Comparison of ENCODE assay signal across 12 mouse cellular contexts in genomic region chr11:100898441-100899199, GRCm38 (mm10). TPM values are rescaled to one million over a fixed set of nuclear protein-coding genes. Genes with fewer than 3 reads are reported as not detected.
DNase-seq lines count a peak whose midpoint lies in the region; ATAC-seq and TF ChIP-seq lines count a peak whose summit lies in the region.
"Had no signal": no experiment of that assay in that cellular context is flagged by ENCODE, and none has a peak within 500 bp of the region (broad histone marks: within the 10 kb centered on the region; RNA-seq: fewer than 3 reads in every experiment).

No protein-coding gene starts in this region.

- DNase-seq in limb, embryonic 10.5 days (ENCODE audit: low spot score) = no peak
- DNase-seq in embryonic facial prominence, embryonic 10.5 days (ENCODE audit: low spot score) = no peak
- DNase-seq in hindbrain, embryonic 11.5 days (ENCODE audit: low spot score) = peak; percentile 19
- peak; percentile 41 for DNase-seq in midbrain, postnatal 0 days (ENCODE audit: low spot score)
- no peak for DNase-seq in spleen, postnatal 4 days (ENCODE audit: low spot score in 2 of 2)
- no peak for DNase-seq in left cerebral cortex, adult 18-20 months (ENCODE audit: low spot score in 2 of 2)
- DNase-seq in frontal cortex, adult 2 months (ENCODE audit: extremely low spot score in 1 of 2, low spot score in 1 of 2) = no peak
- DNase-seq: kidney, adult 18-20 months; liver, embryonic 13.5 days; lung, postnatal 14 days had no signal

- H3K27ac ChIP-seq in limb, embryonic 13.5 days = peak overlapping the region; percentile 10; the same call in 1 of the 2 replicates
- no peak overlapping the region for H3K27ac ChIP-seq in limb, embryonic 10.5 days
- H3K27ac ChIP-seq in embryonic facial prominence, embryonic 10.5 days (replicated peaks) = peak overlapping the region; percentile 14; the same call in 1 of the 2 replicates
- no peak overlapping the region for H3K27ac ChIP-seq in hindbrain, embryonic 11.5 days (ENCODE audit: low read depth, low read length)
- no peak overlapping the region for H3K27ac ChIP-seq in midbrain, postnatal 0 days (ENCODE audit: low read depth, low read length)
- H3K27ac ChIP-seq: embryonic facial prominence, embryonic 12.5 days had no signal

- H3K36me3 ChIP-seq in limb, embryonic 13.5 days = peaks cover 68% of the 10 kb centered on the region
- peaks cover 48% of the 10 kb centered on the region for H3K36me3 ChIP-seq in limb, embryonic 10.5 days
- peaks cover 28% of the 10 kb centered on the region for H3K36me3 ChIP-seq in embryonic facial prominence, embryonic 10.5 days (replicated peaks)
- H3K36me3 ChIP-seq in hindbrain, embryonic 11.5 days (ENCODE audit: control insufficient read depth, insufficient read depth, low read length) = peaks cover 5% of the 10 kb centered on the region; the same call in 1 of the 2 replicates
- peaks cover 20% of the 10 kb centered on the region for H3K36me3 ChIP-seq in midbrain, postnatal 0 days (ENCODE audit: insufficient read depth, low read length)

- no peak for ATAC-seq in limb, embryonic 13.5 days (ENCODE audit: low FRiP score, low read depth)
- no peak for ATAC-seq in hindbrain, embryonic 11.5 days (ENCODE audit: low FRiP score)
- no peak for ATAC-seq in midbrain, postnatal 0 days (ENCODE audit: low FRiP score)

- WGBS in limb, embryonic 13.5 days = 80% methylated on average over 16 of the region's 16 CpGs
- 87% methylated on average over 16 of the region's 16 CpGs for WGBS in limb, embryonic 10.5 days
- 73% methylated on average over 16 of the region's 16 CpGs for WGBS in embryonic facial prominence, embryonic 10.5 days
- 68% methylated on average over 16 of the region's 16 CpGs for WGBS in hindbrain, embryonic 11.5 days
- WGBS in midbrain, postnatal 0 days = 56% methylated on average over 16 of the region's 16 CpGs

- H3K9me3 ChIP-seq in limb, embryonic 13.5 days = peaks cover 4% of the 10 kb centered on the region; the same call in 1 of the 2 replicates
- H3K9me3 ChIP-seq in limb, embryonic 10.5 days (replicated peaks) = no peaks in the 10 kb centered on the region
- peaks cover 5% of the 10 kb centered on the region; the same call in 1 of the 2 replicates for H3K9me3 ChIP-seq in embryonic facial prominence, embryonic 10.5 days
- no peaks in the 10 kb centered on the region for H3K9me3 ChIP-seq in hindbrain, embryonic 11.5 days (ENCODE audit: control insufficient read depth, low read length)
- 0 out of 2 replicates have a peak, but pooled peaks cover 4% of the 10 kb centered on the region for H3K9me3 ChIP-seq in midbrain, postnatal 0 days (ENCODE audit: low read length)
- H3K9me3 ChIP-seq: embryonic facial prominence, embryonic 12.5 days; liver, embryonic 13.5 days had no signal

- TF ChIP-seq CTCF in midbrain, postnatal 0 days (IDR thresholded peaks at IDR 0.05) = no peak

- H3K4me1 ChIP-seq in limb, embryonic 13.5 days = 0 out of 2 replicates have a peak, but pooled peaks cover 4% of the 10 kb centered on the region
- no peaks in the 10 kb centered on the region for H3K4me1 ChIP-seq in limb, embryonic 10.5 days
- peaks cover 3% of the 10 kb centered on the region for H3K4me1 ChIP-seq in embryonic facial prominence, embryonic 10.5 days
- no peaks in the 10 kb centered on the region; the same call in 1 of the 2 replicates for H3K4me1 ChIP-seq in hindbrain, embryonic 11.5 days (replicated peaks; ENCODE audit: control insufficient read depth, insufficient read depth, low read length)
- H3K4me1 ChIP-seq in midbrain, postnatal 0 days (ENCODE audit: insufficient read depth, low read length) = no peaks in the 10 kb centered on the region
- H3K4me1 ChIP-seq: embryonic facial prominence, embryonic 12.5 days had no signal

- H3K9ac ChIP-seq in limb, embryonic 13.5 days = no peak overlapping the region
- H3K9ac ChIP-seq in hindbrain, embryonic 11.5 days (ENCODE audit: low read depth, low read length) = no peak overlapping the region
- no peak overlapping the region for H3K9ac ChIP-seq in midbrain, postnatal 0 days (replicated peaks; ENCODE audit: low read length, poor library complexity, severe bottlenecking)
- H3K9ac ChIP-seq: embryonic facial prominence, embryonic 12.5 days; liver, embryonic 13.5 days had no signal

- H3K4me2 ChIP-seq in limb, embryonic 13.5 days (replicated peaks) = no peak overlapping the region
- no peak overlapping the region for H3K4me2 ChIP-seq in hindbrain, embryonic 11.5 days (replicated peaks; ENCODE audit: low read depth, low read length)
- no peak overlapping the region for H3K4me2 ChIP-seq in midbrain, postnatal 0 days (ENCODE audit: low read depth, low read length, poor library complexity, severe bottlenecking)
- H3K4me2 ChIP-seq: embryonic facial prominence, embryonic 12.5 days; liver, embryonic 13.5 days had no signal

- no peak overlapping the region for H3K4me3 ChIP-seq in limb, embryonic 13.5 days
- H3K4me3 ChIP-seq in limb, embryonic 10.5 days = no peak overlapping the region
- H3K4me3 ChIP-seq in embryonic facial prominence, embryonic 10.5 days = no peak overlapping the region
- H3K4me3 ChIP-seq in hindbrain, embryonic 11.5 days (ENCODE audit: low read depth, low read length) = no peak overlapping the region
- no peak overlapping the region for H3K4me3 ChIP-seq in midbrain, postnatal 0 days (ENCODE audit: low read depth, low read length)
- H3K4me3 ChIP-seq: embryonic facial prominence, embryonic 12.5 days; liver, embryonic 13.5 days had no signal

- H3K27me3 ChIP-seq in limb, embryonic 13.5 days = no peaks in the 10 kb centered on the region
- H3K27me3 ChIP-seq in limb, embryonic 10.5 days (ENCODE audit: low read depth, poor library complexity, severe bottlenecking) = no peaks in the 10 kb centered on the region
- 0 out of 2 replicates have a peak, but pooled peaks cover 6% of the 10 kb centered on the region for H3K27me3 ChIP-seq in embryonic facial prominence, embryonic 10.5 days (replicated peaks; ENCODE audit: low read depth, poor library complexity, severe bottlenecking)
- H3K27me3 ChIP-seq in hindbrain, embryonic 11.5 days (ENCODE audit: control insufficient read depth, insufficient read depth, low read length) = no peaks in the 10 kb centered on the region
- H3K27me3 ChIP-seq in midbrain, postnatal 0 days (ENCODE audit: insufficient read depth, low read length) = no peaks in the 10 kb centered on the region
- H3K27me3 ChIP-seq: embryonic facial prominence, embryonic 12.5 days; liver, embryonic 13.5 days had no signal

RNA-seq across cellular contexts. Expression of gene Stat5a, which starts 39.5 kb away (rescaled TPM):
- 5.2 and 5.7 TPM in 2 replicates for polyA plus RNA-seq in limb, embryonic 13.5 days (2015; fragmentation: Nextera tagmentation; extraction: Ambion mirVana)
- polyA plus RNA-seq in limb, embryonic 10.5 days (2016; fragmentation: Nextera tagmentation; extraction: Ambion mirVana) = 2.1 and 2.7 TPM in 2 replicates
- polyA plus RNA-seq in embryonic facial prominence, embryonic 10.5 days (2016; fragmentation: Nextera tagmentation; extraction: Ambion mirVana) = 1.7 and 1.9 TPM in 2 replicates
- 1.4 and 1.8 TPM in 2 replicates for polyA plus RNA-seq in hindbrain, embryonic 11.5 days (2014; fragmentation: Nextera tagmentation; extraction: Ambion mirVana)
- total RNA-seq in midbrain, postnatal 0 days (2014; rRNA removed) = 5.1 and 8.5 TPM in 2 replicates
- polyA plus RNA-seq in midbrain, postnatal 0 days (2015; fragmentation: Nextera tagmentation; extraction: Ambion mirVana) = 4.0 TPM in 2 replicates
- total RNA-seq in left cerebral cortex, adult 18-20 months (2021) = 1 to 10 TPM; 1.8 to 2.5 TPM
- 3.4 and 3.7 TPM in 2 replicates for polyA plus RNA-seq in frontal cortex, adult 2 months (2012; rRNA removed)

RNA-seq across cellular contexts. Expression of gene Stat3, which starts 40.7 kb away (rescaled TPM):
- polyA plus RNA-seq in limb, embryonic 13.5 days (2015; fragmentation: Nextera tagmentation; extraction: Ambion mirVana) = 42.4 and 50.3 TPM in 2 replicates
- polyA plus RNA-seq in limb, embryonic 10.5 days (2016; fragmentation: Nextera tagmentation; extraction: Ambion mirVana) = 20.7 and 30.2 TPM in 2 replicates
- 22.5 and 22.8 TPM in 2 replicates for polyA plus RNA-seq in embryonic facial prominence, embryonic 10.5 days (2016; fragmentation: Nextera tagmentation; extraction: Ambion mirVana)
- 25.6 and 33.3 TPM in 2 replicates for polyA plus RNA-seq in hindbrain, embryonic 11.5 days (2014; fragmentation: Nextera tagmentation; extraction: Ambion mirVana)
- total RNA-seq in midbrain, postnatal 0 days (2014; rRNA removed) = 37.8 and 47.1 TPM in 2 replicates
- polyA plus RNA-seq in midbrain, postnatal 0 days (2015; fragmentation: Nextera tagmentation; extraction: Ambion mirVana) = 34.2 and 40.8 TPM in 2 replicates
- 10 to 100 TPM; 38.8 to 46.7 TPM for total RNA-seq in left cerebral cortex, adult 18-20 months (2021)
- polyA plus RNA-seq in frontal cortex, adult 2 months (2012; rRNA removed) = 49.1 TPM in 2 replicates

RNA-seq across cellular contexts. Expression of gene Stat5b, which starts 48.1 kb away (rescaled TPM):
- polyA plus RNA-seq in limb, embryonic 13.5 days (2015; fragmentation: Nextera tagmentation; extraction: Ambion mirVana) = 18.9 and 19.8 TPM in 2 replicates
- polyA plus RNA-seq in limb, embryonic 10.5 days (2016; fragmentation: Nextera tagmentation; extraction: Ambion mirVana) = 15.4 and 15.6 TPM in 2 replicates
- 14.4 and 14.9 TPM in 2 replicates for polyA plus RNA-seq in embryonic facial prominence, embryonic 10.5 days (2016; fragmentation: Nextera tagmentation; extraction: Ambion mirVana)
- polyA plus RNA-seq in hindbrain, embryonic 11.5 days (2014; fragmentation: Nextera tagmentation; extraction: Ambion mirVana) = 13.4 and 14.8 TPM in 2 replicates
- 22.5 and 25.6 TPM in 2 replicates for total RNA-seq in midbrain, postnatal 0 days (2014; rRNA removed)
- 13.0 and 15.7 TPM in 2 replicates for polyA plus RNA-seq in midbrain, postnatal 0 days (2015; fragmentation: Nextera tagmentation; extraction: Ambion mirVana)
- 10 to 100 TPM; 26.8 to 28.0 TPM for total RNA-seq in left cerebral cortex, adult 18-20 months (2021)
- polyA plus RNA-seq in frontal cortex, adult 2 months (2012; rRNA removed) = 28.7 and 29.6 TPM in 2 replicates

Comparison
In these comparisons a context has a peak if more than half of its experiments do, and no peak if none do; other contexts are left out.
1. H3K27ac ChIP-seq: peak in limb, embryonic 13.5 days (single experiment) and embryonic facial prominence, embryonic 10.5 days (single experiment); none in limb, embryonic 10.5 days (single experiment), hindbrain, embryonic 11.5 days (single experiment) and midbrain, postnatal 0 days (single experiment).
2. DNase-seq: peak in hindbrain, embryonic 11.5 days (single experiment) and midbrain, postnatal 0 days (single experiment); none in limb, embryonic 10.5 days (single experiment), embryonic facial prominence, embryonic 10.5 days (single experiment), spleen, postnatal 4 days (0 of 2), left cerebral cortex, adult 18-20 months (0 of 2) and frontal cortex, adult 2 months (0 of 2).